Mouse (Mus musculus): Measurements from ENCODE around the gene Mcrip1.

- peak; percentile 38; the same call in 1 of the 2 replicates for TF ChIP-seq CTCF (IDR thresholded peaks at IDR 0.05; ENCODE audit: extremely low read depth, insufficient read length, insufficient replicate concordance, low read depth, low read length)
- peak; percentile 94 for TF ChIP-seq POLR2A (IDR thresholded peaks at IDR 0.05; ENCODE audit: low read depth, low read length)
These were observed 32.2 kb upstream of the Mcrip1 start, which contains the start of gene Arhgdia for GRCm38 (mm10) chr11:120581490-120582267.

Data from small intestine, adult 2 months (tissue).